Mouse (Mus musculus) brain, embryonic 14.5 days (tissue): ENCODE results near the gene Zbtb25.

Experiments used
- CTCF ChIP-seq: fragments of 200-500 bp; IDR thresholded peaks from 2 replicates; pipeline ENCODE4 v1.5.1; 2012; ENCODE audit warnings: inconsistent platforms, mild to moderate bottlenecking, moderate library complexity, borderline replicate concordance; ENCODE audit not compliant: insufficient read depth, insufficient read length; ENCODE audit errors: extremely low read depth
- POLR2A ChIP-seq: fragments of 200-500 bp; IDR thresholded peaks from 2 replicates; pipeline ENCODE4 v1.6.1; 2012; ENCODE audit warnings: mild to moderate bottlenecking, inconsistent platforms, borderline replicate concordance; ENCODE audit not compliant: poor library complexity, insufficient read depth, insufficient read length, severe bottlenecking; ENCODE audit errors: extremely low read depth

GRCm38 (mm10) chr12:76372046-76372445 lies 2.6 kb upstream of the Zbtb25 start:
- TF ChIP-seq CTCF: no peak
- TF ChIP-seq POLR2A: no peak
